Mouse (Mus musculus) hindbrain, embryonic 11.5 days (tissue): ENCODE measurements around the gene Ptpn11. TPM values are rescaled to one million over a fixed set of nuclear protein-coding genes. Genes with fewer than 3 reads are reported as not detected.

Source experiments
- ATAC-seq: fragments of 200-750 bp; cut with Nextera tagmentation; 2 replicates; pipeline ENCODE4 v1.8.0; 2017; ENCODE audit warnings: mild to moderate bottlenecking, moderate TSS enrichment, moderate library complexity; ENCODE audit not compliant: low FRiP score
- DNase-seq: peaks from one replicate; pipeline ENCODE4 v3.0.0-alpha.2; 2015; ENCODE audit warnings: low spot score
- H3K27ac ChIP-seq: fragments of 300-500 bp; sonication (generic); 2 replicates; pipeline ENCODE4 v1.5.1; 2014; ENCODE audit warnings: mild to moderate bottlenecking, low read depth, low read length
- H3K27me3 ChIP-seq: fragments of 300-500 bp; sonication (generic); 2 replicates; pipeline ENCODE4 v1.6.1; 2014; ENCODE audit warnings: mild to moderate bottlenecking, low read length, moderate library complexity, mixed read lengths; ENCODE audit not compliant: control insufficient read depth, insufficient read depth
- H3K36me3 ChIP-seq: fragments of 300-500 bp; sonication (generic); 2 replicates; pipeline ENCODE4 v1.6.1; 2014; ENCODE audit warnings: mild to moderate bottlenecking, low read length, moderate library complexity, mixed read lengths; ENCODE audit not compliant: control insufficient read depth, insufficient read depth
- H3K4me1 ChIP-seq: fragments of 300-500 bp; sonication (generic); replicated peaks from 2 replicates; pipeline ENCODE4 v1.6.1; 2014; ENCODE audit warnings: low read length, mixed read lengths; ENCODE audit not compliant: control insufficient read depth, insufficient read depth
- H3K4me2 ChIP-seq: fragments of 300-500 bp; sonication (generic); replicated peaks from 2 replicates; pipeline ENCODE4 v1.6.1; 2014; ENCODE audit warnings: mild to moderate bottlenecking, low read depth, low read length
- H3K4me3 ChIP-seq: fragments of 300-500 bp; sonication (generic); 2 replicates; pipeline ENCODE4 v1.5.1; 2014; ENCODE audit warnings: low read depth, low read length
- H3K9ac ChIP-seq: fragments of 300-500 bp; sonication (generic); 2 replicates; pipeline ENCODE4 v1.6.1; 2014; ENCODE audit warnings: low read depth, low read length
- H3K9me3 ChIP-seq: fragments of 300-500 bp; sonication (generic); 2 replicates; pipeline ENCODE4 v1.6.1; 2016; ENCODE audit warnings: low read length; ENCODE audit not compliant: control insufficient read depth
- WGBS: fragments of 180-500 bp; shearing (Covaris S2); extraction: QIAGEN DNeasy Blood & Tissue Kit; methylation state at CpG from one replicate; pipeline ENCODE4 v1.1.7; 2014; 5-methylcytosine and 5-hydroxymethylcytosine counted together
- polyA plus RNA-seq: library from polyadenylated mRNA; unstranded; fragments of >200 nt; fragmentation: Nextera tagmentation; extraction: Ambion mirVana; gene quantifications from 2 replicates; pipeline ENCODE4 v1.2.1, GENCODE M21; 2014

Ptpn11 gene
- polyA plus RNA-seq, 1 experiment from 2014 or later, result 32.4 TPM

GRCm38 (mm10) chr5:121082605-121083004 lies 108.6 kb downstream of the Ptpn11 start:
- Histone ChIP-seq H3K9ac (no peak overlapping the region), H3K9me3 (no peaks in the 10 kb centered on the region), H3K4me3 (no peak overlapping the region), H3K36me3 (no peaks in the 10 kb centered on the region), H3K27ac (no peak overlapping the region), H3K4me1 (no peaks in the 10 kb centered on the region), H3K4me2 (no peak overlapping the region), H3K27me3 (no peaks in the 10 kb centered on the region)
- DNase-seq (no peak), ATAC-seq (no peak)
- WGBS, result 94% methylated on average over 7 of the region's 7 CpGs

- DNase-seq (no peak), ATAC-seq (no peak)
- Histone ChIP-seq H3K9ac (no peak overlapping the region), H3K9me3 (no peaks in the 10 kb centered on the region), H3K27me3 (no peaks in the 10 kb centered on the region), H3K36me3 (no peaks in the 10 kb centered on the region), H3K4me3 (no peak overlapping the region), H3K27ac (no peak overlapping the region), H3K4me2 (no peak overlapping the region), H3K4me1 (no peaks in the 10 kb centered on the region)
- 77% methylated on average over 5 of the region's 5 CpGs for WGBS
Measured at GRCm38 (mm10) chr5:121081754-121082153, 109.4 kb downstream of the Ptpn11 start.

Other genes with a start within 250 kb of the Ptpn11 start
- 2.1 and 2.6 TPM in 2 replicates for gene Rph3a, start 181.3 kb downstream of the Ptpn11 start, polyA plus RNA-seq
- 619 and 657 TPM in 2 replicates for gene Rpl6, start 13.1 kb upstream of the Ptpn11 start, polyA plus RNA-seq
- 11.6 and 15.5 TPM in 2 replicates for gene Hectd4, start 28.8 kb upstream of the Ptpn11 start, polyA plus RNA-seq
- gene Trafd1, start 194.2 kb upstream of the Ptpn11 start, polyA plus RNA-seq, result 76.7 and 84.7 TPM in 2 replicates
- gene Naa25, start 206.5 kb upstream of the Ptpn11 start, polyA plus RNA-seq, result 48.9 and 53.3 TPM in 2 replicates